Mouse (Mus musculus) kidney, postnatal 36 days (tissue): Measurements from ENCODE around the gene Ddit4.
A peak's percentile ranks its signal among the peaks of the same experiment; 100 is the strongest.

Experiments
- DNase-seq, 2 experiments: peaks; one replicate each; pipeline ENCODE4 v3.0.0; 2021 to 2022; ENCODE audit warnings: mixed read lengths in 2 of 2

Ddit4 gene

DNA sequence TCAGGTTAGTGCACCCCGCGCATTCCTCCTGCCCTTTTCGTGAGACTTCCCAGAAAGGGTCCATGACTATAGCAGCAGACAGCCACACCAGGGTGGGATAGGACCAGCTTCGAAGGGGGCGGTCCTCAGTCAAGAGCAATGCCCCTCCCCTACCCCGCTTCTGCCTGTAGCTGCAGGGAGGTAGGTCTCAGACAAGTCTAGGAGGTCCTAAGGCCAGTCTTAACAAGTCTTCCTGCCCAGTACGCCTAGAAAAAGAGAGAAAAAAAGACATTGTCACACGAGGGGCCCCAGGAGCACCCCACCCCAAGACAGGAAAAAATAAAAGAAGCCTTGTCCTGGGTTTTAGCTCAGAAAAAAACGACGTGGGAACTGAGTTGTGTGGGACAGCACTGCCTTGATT lies 35.0 kb downstream of the Ddit4 start:
- DNase-seq, result peak; percentile 51 to 54

DNA sequence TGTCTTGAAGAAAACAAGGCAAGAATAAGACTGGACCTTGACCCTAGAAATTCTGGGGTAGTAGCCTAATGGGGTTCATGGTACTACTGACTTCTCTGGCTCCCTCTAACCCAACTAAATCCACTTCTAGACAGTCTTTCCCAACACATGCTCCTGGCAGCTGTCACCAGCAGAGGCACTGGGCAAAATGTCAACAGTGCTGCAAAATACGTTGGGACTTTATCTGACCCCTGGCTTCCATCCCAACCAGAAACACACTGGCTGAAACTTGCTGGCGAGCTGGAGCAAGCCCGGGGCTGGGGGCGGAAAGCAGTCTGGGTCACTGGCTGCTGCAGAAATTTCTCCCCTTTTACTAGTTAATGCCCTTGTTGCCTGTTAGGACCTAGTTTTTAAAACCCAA lies 35.5 kb downstream of the Ddit4 start:
- DNase-seq, result peak; percentile 86 to 94

DNA sequence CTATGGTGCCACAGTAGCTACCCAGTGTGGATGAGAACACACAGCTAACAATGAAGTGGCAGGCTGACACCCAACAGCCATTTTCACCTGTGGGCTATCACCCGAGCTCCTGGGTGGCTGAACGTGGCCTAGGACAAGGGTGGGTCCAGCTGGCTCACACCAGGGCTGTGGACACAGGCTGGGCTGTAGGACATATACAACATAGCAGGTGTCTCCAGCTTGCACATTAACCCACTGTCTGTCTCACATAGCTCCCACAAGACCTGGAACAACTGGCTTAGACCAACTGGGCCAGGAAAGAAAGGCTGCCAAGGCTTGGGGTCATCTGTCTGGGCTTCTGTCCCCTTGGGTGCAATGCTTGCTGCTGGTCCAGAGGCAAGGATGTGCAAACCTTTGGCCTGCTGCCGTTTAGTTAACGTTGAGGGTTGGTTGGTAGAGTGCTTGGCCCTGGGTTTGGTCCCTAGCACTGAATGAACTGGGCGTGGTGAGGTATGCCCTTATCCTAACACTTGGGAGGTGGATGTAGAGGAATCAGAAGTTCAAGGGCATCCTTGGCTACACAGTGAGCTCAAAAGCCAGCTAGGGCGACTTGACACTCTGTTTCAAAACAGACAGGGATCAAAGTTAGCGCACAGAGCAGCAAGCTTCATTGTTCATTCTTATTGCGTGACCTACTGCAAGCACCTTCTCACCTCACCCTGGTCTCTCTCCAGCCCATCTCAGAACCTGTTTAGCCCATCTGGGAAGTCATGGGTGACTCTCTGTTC lies 36.3 kb downstream of the Ddit4 start:
- DNase-seq, result no peak

DNA sequence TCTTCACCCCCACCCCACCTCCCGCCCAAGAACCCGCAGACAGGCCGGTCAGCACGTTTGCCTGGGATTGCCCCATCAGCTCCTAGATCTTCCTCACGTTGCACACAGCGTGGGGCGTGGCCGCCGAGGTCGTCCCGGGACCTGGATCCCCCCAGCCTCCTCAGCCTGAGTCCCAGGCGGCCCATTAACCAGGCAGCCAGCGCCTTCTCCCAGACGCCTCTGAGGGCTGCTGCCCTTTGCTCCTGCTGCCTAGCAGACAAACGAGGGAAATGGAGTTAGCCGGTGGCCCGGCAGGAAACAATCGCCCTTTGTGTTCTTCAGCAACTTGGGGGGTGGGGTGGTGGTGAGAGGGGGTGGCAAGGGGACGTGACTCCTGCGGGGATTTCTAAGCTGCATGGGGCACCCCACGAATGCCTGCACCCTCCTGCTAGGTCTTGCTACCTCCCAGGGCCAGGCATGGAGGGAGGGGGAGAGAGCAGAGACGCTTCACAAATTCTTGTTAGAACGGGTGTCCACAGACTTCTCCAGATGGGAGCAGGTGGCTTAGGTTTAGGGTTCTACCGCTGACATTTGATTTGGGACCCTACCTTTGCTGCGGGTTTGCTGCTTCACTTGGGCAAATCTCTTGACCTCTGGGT lies 40.0 kb downstream of the Ddit4 start:
- peak; percentile 72 to 76 for DNase-seq

DNA sequence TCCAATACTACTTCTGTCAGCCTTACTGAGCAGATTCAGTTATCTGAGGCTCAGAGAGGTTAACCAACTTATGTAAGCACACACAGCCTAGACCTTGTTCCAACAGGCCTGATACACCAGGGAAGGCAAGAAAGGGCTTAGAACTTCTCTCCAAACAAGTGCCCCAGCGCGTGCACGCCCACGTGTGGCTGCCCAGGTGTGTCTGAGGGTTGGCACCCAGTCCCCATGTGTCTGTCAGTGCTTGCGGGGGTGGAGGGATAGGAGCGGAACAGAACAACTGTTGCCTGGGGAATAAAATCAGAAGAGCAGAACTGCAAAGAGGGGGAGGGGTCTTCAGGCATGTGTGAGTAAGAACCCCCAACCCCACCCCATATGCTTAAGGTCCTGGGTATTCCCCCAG lies 40.5 kb downstream of the Ddit4 start:
- peak in 1 of 2 experiments; percentile 51 for DNase-seq

DNA sequence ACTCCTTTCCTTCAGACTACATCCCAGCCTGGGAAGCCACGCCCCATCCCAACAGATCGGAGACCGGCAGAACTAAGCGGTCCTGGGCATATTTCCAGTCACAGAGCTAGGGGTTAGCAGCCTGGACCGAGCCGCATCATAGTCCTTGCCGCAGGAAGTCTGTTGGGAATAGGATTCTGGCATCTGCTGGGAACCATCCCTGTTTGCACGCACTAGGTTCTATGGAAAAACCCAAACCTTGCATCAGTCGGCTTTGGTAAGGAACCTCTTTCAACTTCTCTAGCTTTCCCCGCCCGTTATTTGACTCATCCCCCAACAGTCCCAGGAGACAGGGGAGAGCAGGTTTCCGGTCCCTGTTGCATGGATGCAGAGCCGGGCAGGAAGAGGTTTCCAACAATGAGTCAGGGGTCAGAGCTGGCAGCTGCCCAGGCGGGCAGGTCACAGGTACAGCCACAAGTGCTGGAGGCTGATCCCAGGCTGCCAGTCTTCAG lies 42.2 kb downstream of the Ddit4 start:
- DNase-seq, result peak; percentile 76 to 81

DNA sequence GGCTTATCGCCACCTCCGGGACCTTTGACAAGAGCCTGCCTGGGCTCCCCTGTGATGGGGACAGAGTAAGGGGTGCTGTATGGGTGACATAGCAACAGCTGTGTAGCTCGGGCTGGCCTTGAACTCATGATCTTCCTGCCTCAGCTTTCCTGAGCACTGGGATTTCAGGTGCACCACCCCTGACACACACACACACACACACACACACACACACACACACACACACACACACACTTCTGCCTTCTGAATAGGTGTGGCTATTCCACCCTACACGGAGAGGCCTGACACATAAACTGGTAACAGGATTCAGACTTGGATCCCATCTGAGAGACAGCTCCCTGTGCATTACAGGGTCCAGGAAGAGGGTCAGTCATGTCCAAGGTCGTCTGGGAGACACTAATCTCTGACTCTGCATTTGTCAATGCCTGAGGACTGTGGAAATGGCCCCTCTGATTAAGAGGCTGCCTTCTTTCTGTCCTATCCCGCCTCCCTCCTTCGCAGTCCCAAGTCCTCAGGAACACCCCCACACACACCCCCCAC lies 42.8 kb downstream of the Ddit4 start:
- no peak for DNase-seq

DNA sequence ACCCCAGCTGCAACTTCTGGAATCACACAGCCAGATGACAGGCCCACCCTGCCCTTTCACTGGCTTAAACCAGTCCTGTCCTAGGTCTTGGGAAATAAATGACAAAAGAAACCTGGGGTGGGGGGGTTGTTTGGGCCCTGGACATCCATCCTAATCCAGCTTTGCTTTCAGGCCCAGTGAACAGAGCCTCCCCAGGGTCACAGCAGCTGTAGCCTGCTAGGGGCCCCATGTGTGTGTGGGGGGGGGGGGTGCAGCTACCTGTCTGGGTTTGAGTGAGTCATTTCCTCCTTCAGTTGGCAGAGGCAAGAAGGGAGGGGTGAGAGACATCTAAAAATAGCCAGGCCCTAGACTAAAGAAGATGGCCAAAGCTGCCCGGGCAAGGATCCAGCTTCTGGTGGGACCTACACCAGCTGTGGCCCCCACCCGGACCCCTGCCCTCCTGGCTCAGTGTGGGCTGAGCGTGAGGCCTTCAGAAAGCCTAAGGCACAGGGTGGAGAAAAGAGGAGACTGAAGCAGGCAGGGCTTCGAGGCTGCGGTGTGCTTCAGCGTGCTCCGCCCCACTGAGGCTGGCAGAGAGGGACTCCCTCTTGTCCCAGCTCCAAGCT lies 43.8 kb downstream of the Ddit4 start:
- DNase-seq, result peak; percentile 45 to 50

DNA sequence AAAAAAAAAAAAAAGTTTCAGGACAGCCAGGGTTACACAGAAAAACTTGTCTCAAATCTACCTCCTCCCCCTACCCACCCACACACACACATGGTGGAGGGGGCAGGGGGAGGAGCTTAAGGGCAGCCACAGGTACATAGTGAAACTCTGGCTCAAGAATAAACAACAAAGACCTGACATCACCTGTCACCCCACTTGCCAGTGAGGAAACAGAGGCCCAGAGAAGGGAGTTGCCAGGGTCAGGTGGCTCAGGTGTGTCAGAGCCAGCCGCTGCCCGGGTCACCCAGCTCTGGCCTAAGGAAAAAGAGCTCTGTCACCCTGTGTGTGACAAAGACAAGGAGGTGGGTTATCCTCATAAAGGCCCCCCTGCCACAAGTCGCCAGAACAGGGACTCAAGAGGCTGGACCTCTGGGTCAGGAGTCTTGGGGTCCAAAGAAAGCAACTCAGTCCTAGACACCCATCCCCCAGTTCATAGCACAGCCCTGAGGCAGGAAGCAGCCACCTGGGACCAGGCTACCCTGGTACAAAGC lies 44.5 kb downstream of the Ddit4 start:
- no peak for DNase-seq

DNA sequence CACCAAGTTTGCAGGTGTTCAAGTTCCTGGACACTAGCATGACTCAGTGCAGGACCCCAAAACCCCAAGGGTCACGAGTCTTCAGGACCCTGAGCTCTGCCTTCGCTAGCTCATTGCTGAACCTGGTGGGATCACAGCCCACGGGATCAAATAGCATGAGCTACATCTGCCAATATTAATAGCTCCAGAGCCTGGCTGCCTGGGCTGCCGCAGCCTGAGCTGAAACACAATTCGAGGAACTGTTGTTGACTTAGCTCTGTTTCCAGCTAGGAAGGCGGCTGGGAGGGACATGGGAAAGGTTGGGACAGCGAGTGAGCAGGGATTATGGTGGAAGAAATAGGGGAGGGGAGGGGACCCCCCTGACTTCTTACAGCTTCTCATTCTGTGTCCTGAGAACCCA lies 48.5 kb downstream of the Ddit4 start:
- DNase-seq, result no peak

DNA sequence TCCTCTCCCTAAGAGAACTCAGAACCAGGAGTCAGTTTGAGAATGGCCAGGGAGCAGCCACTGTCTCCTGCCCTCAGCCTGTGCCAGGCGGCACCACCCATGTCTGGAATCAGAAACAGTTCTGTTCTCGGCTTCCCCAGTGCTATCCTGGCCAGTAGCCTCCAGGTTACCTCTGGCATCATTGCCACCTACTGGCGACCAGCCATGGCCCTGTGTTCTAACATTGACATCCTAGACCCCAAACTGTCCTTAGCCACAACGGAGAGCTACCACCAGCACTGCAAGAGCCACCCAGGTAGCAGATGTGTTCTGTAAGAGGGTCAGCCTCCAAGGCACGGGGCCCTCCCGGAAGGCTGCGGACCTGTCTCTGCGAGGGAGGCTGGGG lies 49.0 kb downstream of the Ddit4 start:
- DNase-seq, result no peak

DNA sequence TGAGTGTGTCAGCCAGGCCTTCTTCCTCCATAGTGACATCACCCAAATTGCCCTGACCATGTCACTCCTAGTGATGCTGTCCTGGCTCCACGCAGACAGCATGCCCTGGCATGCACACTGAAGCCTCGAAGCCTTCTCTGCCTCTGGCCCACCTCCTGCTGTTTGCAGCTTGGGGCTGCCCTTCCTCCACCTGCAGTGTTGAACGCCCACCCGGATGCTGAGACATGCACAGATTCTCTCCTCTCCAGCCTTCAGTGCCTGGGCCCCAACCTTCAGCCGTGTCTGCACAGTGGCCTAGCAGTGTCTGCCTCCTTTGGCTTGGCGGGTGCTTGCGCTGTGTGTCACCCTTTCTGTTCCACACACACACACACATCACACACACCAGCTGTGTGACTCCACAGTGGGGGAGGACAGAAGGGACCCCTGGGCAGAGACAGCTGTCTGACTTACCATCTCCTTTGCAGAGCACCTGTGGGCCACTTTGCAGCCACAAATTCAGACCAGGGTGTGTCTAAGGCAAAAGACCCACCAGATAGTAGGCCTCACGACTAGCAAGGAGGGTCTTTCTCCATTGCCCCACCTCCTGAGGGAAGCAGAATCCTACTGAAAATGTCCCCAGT lies 49.5 kb downstream of the Ddit4 start:
- DNase-seq, result no peak

DNA sequence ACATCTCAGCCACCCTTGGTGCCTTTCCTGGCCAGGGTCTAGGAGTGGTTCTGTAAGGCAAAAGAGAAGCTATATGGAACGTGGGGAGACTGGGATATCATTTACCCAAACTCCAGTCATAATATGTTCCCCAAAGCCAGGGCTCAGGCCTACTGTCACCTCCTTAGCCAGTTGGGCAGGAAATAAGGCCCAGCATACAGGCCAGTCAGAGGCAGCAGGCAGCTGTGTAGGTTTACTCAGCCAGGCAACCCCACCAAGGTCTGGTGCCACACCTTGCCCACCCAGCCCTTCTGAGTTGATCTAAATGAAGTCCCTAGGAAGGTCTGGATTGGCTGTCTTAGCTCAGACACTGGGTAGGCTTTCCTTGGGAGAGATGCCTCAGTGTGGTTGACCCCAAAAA lies 50.2 kb downstream of the Ddit4 start:
- DNase-seq, result no peak

DNA sequence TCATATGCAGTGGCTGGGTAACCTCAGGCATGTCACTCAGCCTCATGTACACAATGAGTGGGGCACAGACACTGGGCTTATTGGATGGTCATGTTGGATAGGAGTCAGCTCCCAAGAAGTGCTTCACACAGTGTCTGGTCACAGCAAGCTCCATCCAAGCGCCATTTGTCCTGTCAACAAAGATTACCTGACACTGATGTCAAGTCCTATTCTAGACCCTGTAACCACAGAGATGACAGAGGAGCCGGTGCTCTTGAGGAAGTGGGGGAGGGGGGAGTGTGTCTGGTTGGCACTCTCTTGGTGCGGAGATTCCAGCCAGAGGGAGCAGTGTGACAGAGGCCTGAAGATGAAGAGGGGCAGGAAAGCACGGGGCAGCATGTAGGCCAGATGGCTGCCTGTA lies 50.7 kb downstream of the Ddit4 start:
- DNase-seq, result no peak

DNA sequence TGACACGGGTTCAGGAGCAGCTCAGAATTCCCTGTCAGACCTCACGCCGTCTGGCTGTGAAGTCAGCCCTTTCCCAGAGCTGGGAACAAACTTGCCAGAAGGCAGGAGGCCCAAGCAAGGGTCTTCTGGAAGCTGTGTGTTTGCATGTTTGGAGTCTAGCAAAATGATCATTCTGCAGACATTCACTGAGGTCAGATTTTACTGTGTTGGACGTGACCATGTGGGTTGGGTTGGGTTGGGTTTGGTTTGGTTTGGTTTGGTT lies 51.5 kb downstream of the Ddit4 start:
- no peak for DNase-seq
